Mouse (Mus musculus) forebrain, postnatal 0 days (tissue): ENCODE measurements around the gene Gm21970. TPM values are rescaled to one million over a fixed set of nuclear protein-coding genes. Genes with fewer than 3 reads are reported as not detected.
A peak's percentile ranks its signal among the peaks of the same experiment; 100 is the strongest.

Source experiments
- ATAC-seq: fragments of 200-750 bp; cut with Nextera tagmentation; 2 replicates; pipeline ENCODE4 v1.8.0; 2017; ENCODE audit warnings: mild to moderate bottlenecking, moderate library complexity
- DNase-seq: peaks from one replicate; pipeline ENCODE4 v3.0.0-alpha.2; 2015
- H3K27ac ChIP-seq: fragments of 300-500 bp; sonication (generic); 2 replicates; pipeline ENCODE4 v1.5.1; 2014; ENCODE audit warnings: low read depth, mild to moderate bottlenecking, antibody characterized with exemption, low read length, moderate library complexity, mixed read lengths
- H3K27me3 ChIP-seq: fragments of 300-500 bp; sonication (generic); 2 replicates; pipeline ENCODE4 v1.6.1; 2014; ENCODE audit warnings: mild to moderate bottlenecking, low read length, mixed read lengths; ENCODE audit not compliant: insufficient read depth
- H3K36me3 ChIP-seq: fragments of 300-500 bp; sonication (generic); 2 replicates; pipeline ENCODE4 v1.6.1; 2014; ENCODE audit warnings: mild to moderate bottlenecking, moderate library complexity; ENCODE audit not compliant: insufficient read depth
- H3K4me1 ChIP-seq: fragments of 300-500 bp; sonication (generic); 2 replicates; pipeline ENCODE4 v1.6.1; 2014; ENCODE audit warnings: antibody characterized with exemption; ENCODE audit not compliant: insufficient read depth
- H3K4me2 ChIP-seq: fragments of 300-500 bp; sonication (generic); 2 replicates; pipeline ENCODE4 v1.6.1; 2014; ENCODE audit warnings: low read depth, mild to moderate bottlenecking, moderate library complexity
- H3K4me3 ChIP-seq: fragments of 300-500 bp; sonication (generic); 2 replicates; pipeline ENCODE4 v1.5.1; 2014; ENCODE audit warnings: low read depth, low read length, mixed read lengths
- H3K9ac ChIP-seq: fragments of 300-500 bp; sonication (generic); 2 replicates; pipeline ENCODE4 v1.6.1; 2014; ENCODE audit warnings: mild to moderate bottlenecking
- H3K9me3 ChIP-seq: fragments of 300-500 bp; sonication (generic); 2 replicates; pipeline ENCODE4 v1.6.1; 2016; ENCODE audit warnings: low read length
- CTCF ChIP-seq: sonication (generic); IDR thresholded peaks from 2 replicates; pipeline ENCODE4 v1.5.1; 2016; ENCODE audit warnings: antibody characterized with exemption, control low read depth, low read depth
- WGBS: fragments of 180-500 bp; shearing (Covaris S2); extraction: QIAGEN DNeasy Blood & Tissue Kit; methylation state at CpG from one replicate; pipeline ENCODE4 v1.1.7; 2014; 5-methylcytosine and 5-hydroxymethylcytosine counted together
- polyA plus RNA-seq: library from polyadenylated mRNA; unstranded; fragments of >200 nt; fragmentation: Nextera tagmentation; extraction: Ambion mirVana; gene quantifications from 2 replicates; pipeline ENCODE4 v1.2.1, GENCODE M21; 2015
- total RNA-seq: library from RNA; depleted of rRNA; stranded (reverse); fragments of >200 nt; gene quantifications from 2 replicates; pipeline ENCODE4 v1.2.3, GENCODE M21; 2014

Gm21970 gene
- total and polyA plus RNA-seq, 2 experiments from 2014 or later, result not detected

GRCm38 (mm10) chr16:91379412-91379811 is 12.1 kb upstream of the Gm21970 start:
- Histone ChIP-seq H3K9me3 (no peaks in the 10 kb centered on the region), H3K9ac (no peak overlapping the region), H3K27me3 (no peaks in the 10 kb centered on the region), H3K36me3 (peaks cover 3% of the 10 kb centered on the region), H3K27ac (no peak overlapping the region; the same call in 1 of the 2 replicates), H3K4me1 (no peaks in the 10 kb centered on the region), H3K4me2 (no peak overlapping the region), H3K4me3 (no peak overlapping the region)
- peak; percentile 35 for DNase-seq
- 10% methylated on average over 3 of the region's 3 CpGs for WGBS
- TF ChIP-seq CTCF, result no peak
- peak; percentile 49 for ATAC-seq

- Histone ChIP-seq H3K4me2 (no peak overlapping the region), H3K4me3 (no peak overlapping the region), H3K27me3 (no peaks in the 10 kb centered on the region), H3K4me1 (no peaks in the 10 kb centered on the region), H3K36me3 (peaks cover 8% of the 10 kb centered on the region), H3K9ac (no peak overlapping the region), H3K27ac (no peak overlapping the region), H3K9me3 (no peaks in the 10 kb centered on the region)
- ATAC-seq (no peak), DNase-seq (no peak)
- no peak for TF ChIP-seq CTCF
- WGBS, result 88% methylated on average over 5 of the region's 5 CpGs
Observed at GRCm38 (mm10) chr16:91380151-91380550, 11.4 kb upstream of the Gm21970 start.

GRCm38 (mm10) chr16:91381606-91382005 is 9.9 kb upstream of the Gm21970 start:
- DNase-seq (no peak), ATAC-seq (no peak)
- Histone ChIP-seq H3K4me2 (no peak overlapping the region), H3K9ac (no peak overlapping the region), H3K27me3 (no peaks in the 10 kb centered on the region), H3K4me3 (no peak overlapping the region), H3K27ac (no peak overlapping the region), H3K9me3 (no peaks in the 10 kb centered on the region), H3K36me3 (peaks cover 8% of the 10 kb centered on the region), H3K4me1 (no peaks in the 10 kb centered on the region)
- no peak for TF ChIP-seq CTCF
- 84% methylated on average over 4 of the region's 4 CpGs for WGBS

DNA sequence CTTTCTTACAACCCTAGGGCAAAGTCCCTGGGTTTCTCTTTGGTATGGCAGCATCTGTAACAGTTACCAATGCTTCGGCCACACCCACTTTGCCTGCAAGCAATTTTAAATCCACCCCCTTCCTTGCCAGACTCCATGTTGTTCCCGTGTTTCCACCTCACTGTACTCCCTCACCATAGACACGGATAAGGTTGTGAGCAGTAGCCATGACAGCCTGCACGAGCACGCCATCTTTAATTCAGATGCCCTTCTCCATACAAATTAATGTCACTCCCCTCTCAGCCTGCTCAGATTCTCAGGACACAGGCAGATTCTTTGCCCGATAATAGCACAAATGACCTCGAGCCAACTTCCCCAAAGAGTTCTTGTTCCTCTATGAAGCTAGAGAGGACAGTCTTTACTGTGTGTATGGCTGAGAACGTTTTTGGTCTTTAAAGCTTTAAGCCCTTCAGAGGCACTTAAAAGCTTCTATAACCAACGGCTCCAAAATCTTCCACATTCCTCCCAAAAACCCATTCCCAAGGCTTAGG is 9.2 kb upstream of the Gm21970 start:
- DNase-seq, result no peak

GRCm38 (mm10) chr16:91384221-91384620 is 7.3 kb upstream of the Gm21970 start:
- TF ChIP-seq CTCF, result no peak
- WGBS, result 89% methylated on average over 4 of the region's 4 CpGs
- H3K4me2 ChIP-seq, result no peak overlapping the region

More for the DNA sequence above, 9.2 kb upstream of the Gm21970 start:
- Histone ChIP-seq H3K9ac (no peak overlapping the region), H3K4me3 (no peak overlapping the region), H3K4me2 (no peak overlapping the region), H3K36me3 (peaks cover 11% of the 10 kb centered on the region), H3K9me3 (no peaks in the 10 kb centered on the region), H3K27ac (no peak overlapping the region), H3K27me3 (no peaks in the 10 kb centered on the region), H3K4me1 (no peaks in the 10 kb centered on the region)
- no peak for TF ChIP-seq CTCF
- WGBS, result 87% methylated on average over 9 of the region's 9 CpGs
- ATAC-seq, result no peak

DNA sequence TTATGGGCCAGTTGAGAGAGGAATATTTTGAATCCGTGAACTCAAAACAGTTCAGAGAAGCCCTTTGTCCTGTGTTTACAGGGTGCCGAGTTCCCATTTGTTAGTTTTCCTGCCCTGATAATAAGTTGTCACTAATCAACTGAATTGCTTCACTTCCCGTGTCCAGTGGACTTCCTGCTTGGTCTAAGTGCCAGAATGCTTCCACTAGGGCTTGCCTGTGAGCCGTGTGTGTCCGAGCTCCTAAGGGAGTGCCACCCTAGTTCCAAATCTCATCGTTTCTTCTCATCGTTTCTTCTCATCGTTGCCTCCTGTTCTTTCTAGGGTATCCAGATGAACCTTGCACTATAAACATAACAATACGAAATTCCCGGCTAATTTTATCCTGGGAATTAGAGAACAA is 5.9 kb upstream of the Gm21970 start:
- no peak for TF ChIP-seq CTCF
- Histone ChIP-seq H3K27ac (no peak overlapping the region), H3K4me1 (no peaks in the 10 kb centered on the region), H3K9ac (no peak overlapping the region), H3K4me3 (no peak overlapping the region), H3K9me3 (no peaks in the 10 kb centered on the region), H3K4me2 (no peak overlapping the region), H3K27me3 (no peaks in the 10 kb centered on the region), H3K36me3 (peaks cover 28% of the 10 kb centered on the region)
- no peak for ATAC-seq
- 42% methylated on average over 10 of the region's 10 CpGs for WGBS
- DNase-seq, result no peak

More at GRCm38 (mm10) chr16:91384221-91384620, 7.3 kb upstream of the Gm21970 start:
- Histone ChIP-seq H3K27ac (no peak overlapping the region), H3K4me1 (no peaks in the 10 kb centered on the region), H3K36me3 (peaks cover 26% of the 10 kb centered on the region), H3K27me3 (no peaks in the 10 kb centered on the region), H3K9me3 (no peaks in the 10 kb centered on the region), H3K9ac (no peak overlapping the region), H3K4me3 (no peak overlapping the region)
- DNase-seq (no peak), ATAC-seq (no peak)

DNA sequence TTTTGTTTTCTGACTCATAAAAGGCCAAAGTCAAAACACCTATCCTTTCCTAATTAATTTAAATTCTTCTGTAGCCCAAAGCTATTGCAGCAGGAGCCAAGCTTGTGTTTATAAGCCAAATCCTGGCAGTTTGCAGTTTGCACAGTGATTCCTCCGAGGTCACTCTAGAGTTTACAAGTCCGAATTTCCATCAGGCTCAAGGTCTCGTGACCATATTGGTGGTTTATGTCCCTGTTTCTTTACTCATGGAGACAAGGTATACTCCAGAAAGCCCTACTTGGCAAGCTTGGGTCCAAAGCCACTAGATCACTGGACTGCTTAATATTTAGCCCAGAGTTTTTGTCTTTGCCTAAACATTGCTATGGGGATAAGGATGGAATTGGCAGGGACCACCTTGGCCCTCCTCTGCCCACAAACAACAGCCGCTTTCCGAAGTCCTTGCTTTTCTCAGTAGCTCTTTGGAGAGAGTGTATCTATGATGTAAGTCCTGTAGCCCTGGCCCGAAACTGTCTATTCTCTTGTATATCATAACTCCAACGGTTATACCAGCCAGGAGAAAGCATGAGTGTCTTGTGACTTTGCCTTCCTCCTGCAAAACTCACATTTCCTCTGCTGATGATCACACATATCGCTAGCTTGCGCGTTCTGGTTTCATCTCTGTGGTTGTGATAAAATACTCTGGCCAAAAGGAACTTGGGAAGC is 5.0 kb upstream of the Gm21970 start:
- DNase-seq (no peak), ATAC-seq (no peak)
- Histone ChIP-seq H3K9ac (no peak overlapping the region), H3K27me3 (no peaks in the 10 kb centered on the region), H3K4me2 (no peak overlapping the region), H3K4me1 (no peaks in the 10 kb centered on the region), H3K4me3 (no peak overlapping the region), H3K9me3 (no peaks in the 10 kb centered on the region), H3K27ac (no peak overlapping the region), H3K36me3 (peaks cover 30% of the 10 kb centered on the region)
- WGBS, result 85% methylated on average over 10 of the region's 10 CpGs
- TF ChIP-seq CTCF, result no peak
